15 mouse cellular contexts compared by ENCODE assay signal in genomic region chr10:12756692-12757091, GRCm38 (mm10).
A peak's percentile ranks its signal among the peaks of the same experiment; 100 is the strongest.
DNase-seq lines count a peak whose midpoint lies in the region; ATAC-seq and TF ChIP-seq lines count a peak whose summit lies in the region.
"Had no signal": no experiment of that assay in that cellular context is flagged by ENCODE, and none has a peak within 500 bp of the region (broad histone marks: within the 10 kb centered on the region; RNA-seq: fewer than 3 reads in every experiment).

No protein-coding gene starts in this region.

- H3K4me3 ChIP-seq in liver, adult 2 months (ENCODE audit: insufficient read depth, low read depth, low read length) = no peak overlapping the region
- no peak overlapping the region for H3K4me3 ChIP-seq in liver, postnatal 0 days (ENCODE audit: low read depth, low read length)
- H3K4me3 ChIP-seq: erythroblast, embryonic 14.5 days; liver, embryonic 12.5 days had no signal

- H3K9me3 ChIP-seq in liver, postnatal 0 days (ENCODE audit: low read length) = no peaks in the 10 kb centered on the region
- H3K9me3 ChIP-seq: liver, embryonic 12.5 days had no signal

- ATAC-seq in liver, postnatal 0 days = no peak
- peak; percentile 85 for ATAC-seq in megakaryocyte progenitor cell, adult 5-6 weeks (replicated peaks; ENCODE audit: poor library complexity)
- ATAC-seq: liver, embryonic 12.5 days had no signal

- H3K4me1 ChIP-seq in liver, adult 2 months (ENCODE audit: control insufficient read depth, insufficient read depth, low read length) = no peaks in the 10 kb centered on the region
- H3K4me1 ChIP-seq in liver, postnatal 0 days (ENCODE audit: insufficient read depth) = no peaks in the 10 kb centered on the region; the same call in 1 of the 2 replicates
- H3K4me1 ChIP-seq: liver, embryonic 12.5 days had no signal

- peak; percentile 40 for DNase-seq in liver, adult 2 months (ENCODE audit: extremely low read depth, low read depth, low spot score)
- DNase-seq in liver, postnatal 0 days = no peak
- DNase-seq in NIH3T3 (ENCODE audit: low read depth) = peak; percentile 41
- peak; percentile 39 for DNase-seq in cerebellum, adult 9-11 months
- no peak for DNase-seq in heart, adult 9 months (ENCODE audit: low spot score in 2 of 2)
- no peak for DNase-seq in heart, adult 8-10 months (ENCODE audit: low spot score)
- DNase-seq: adrenal gland, postnatal 36 days; embryo, embryonic 11 days; heart, adult 18-20 months; kidney, adult 18-20 months; right cerebral cortex, postnatal 25 days; thymus, postnatal 14 days had no signal

- TF ChIP-seq POLR2A in liver, adult 2 months (IDR thresholded peaks at IDR 0.05; ENCODE audit: extremely low read depth, insufficient read depth, low read length) = no peak

- no peaks in the 10 kb centered on the region for H3K36me3 ChIP-seq in liver, adult 2 months (ENCODE audit: control insufficient read depth, insufficient read depth, low read length)
- H3K36me3 ChIP-seq in liver, postnatal 0 days (replicated peaks; ENCODE audit: insufficient read depth, low read length) = no peaks in the 10 kb centered on the region
- H3K36me3 ChIP-seq: liver, embryonic 12.5 days had no signal

- TF ChIP-seq CTCF in liver, adult 2 months (IDR thresholded peaks at IDR 0.05; ENCODE audit: low read depth, low read length) = no peak
- no peak for TF ChIP-seq CTCF in liver, postnatal 0 days (IDR thresholded peaks at IDR 0.05; ENCODE audit: low read depth)

- no peak overlapping the region for H3K27ac ChIP-seq in liver, adult 2 months (replicated peaks; ENCODE audit: insufficient read depth, low read depth, low read length)
- no peak overlapping the region for H3K27ac ChIP-seq in liver, postnatal 0 days (ENCODE audit: low read depth)
- H3K27ac ChIP-seq: liver, embryonic 12.5 days had no signal

- no peak overlapping the region for H3K9ac ChIP-seq in liver, adult 2 months (ENCODE audit: low read depth, low read length)
- H3K9ac ChIP-seq in liver, postnatal 0 days (replicated peaks) = no peak overlapping the region
- H3K9ac ChIP-seq: liver, embryonic 12.5 days had no signal

- H3K27me3 ChIP-seq in liver, adult 2 months (ENCODE audit: control insufficient read depth, insufficient read depth, low read length) = no peaks in the 10 kb centered on the region
- H3K27me3 ChIP-seq in liver, postnatal 0 days (ENCODE audit: insufficient read depth, low read length) = no peaks in the 10 kb centered on the region
- H3K27me3 ChIP-seq: liver, embryonic 12.5 days had no signal

- no peak overlapping the region for H3K4me2 ChIP-seq in liver, postnatal 0 days (ENCODE audit: low read depth, low read length)
- H3K4me2 ChIP-seq: liver, embryonic 12.5 days had no signal

- WGBS in liver, adult 2 months = 77% methylated on average over 4 of the region's 4 CpGs
- 70% methylated on average over 4 of the region's 4 CpGs for WGBS in liver, postnatal 0 days (ENCODE audit: insufficient replicate concordance)

- no peaks in the 10 kb centered on the region for H3K79me2 ChIP-seq in liver, adult 2 months (ENCODE audit: control insufficient read depth, insufficient read depth, low read length)

- TF ChIP-seq EP300 in liver, postnatal 0 days (IDR thresholded peaks at IDR 0.05; ENCODE audit: low read depth) = no peak

Comparison
In these comparisons a context has a peak if more than half of its experiments do, and no peak if none do; other contexts are left out.
1. DNase-seq: peak in liver, adult 2 months (single experiment), NIH3T3 (single experiment) and cerebellum, adult 9-11 months (single experiment); none in liver, postnatal 0 days (single experiment), heart, adult 9 months (0 of 2) and heart, adult 8-10 months (single experiment).